Mouse (Mus musculus): ENCODE results near the gene Dnaja1. TPM values are rescaled to one million over a fixed set of nuclear protein-coding genes. Genes with fewer than 3 reads are reported as not detected.

Dnaja1 gene
- total RNA-seq, 2 experiments from 2014 or later, result 314 to 349 TPM

DNA sequence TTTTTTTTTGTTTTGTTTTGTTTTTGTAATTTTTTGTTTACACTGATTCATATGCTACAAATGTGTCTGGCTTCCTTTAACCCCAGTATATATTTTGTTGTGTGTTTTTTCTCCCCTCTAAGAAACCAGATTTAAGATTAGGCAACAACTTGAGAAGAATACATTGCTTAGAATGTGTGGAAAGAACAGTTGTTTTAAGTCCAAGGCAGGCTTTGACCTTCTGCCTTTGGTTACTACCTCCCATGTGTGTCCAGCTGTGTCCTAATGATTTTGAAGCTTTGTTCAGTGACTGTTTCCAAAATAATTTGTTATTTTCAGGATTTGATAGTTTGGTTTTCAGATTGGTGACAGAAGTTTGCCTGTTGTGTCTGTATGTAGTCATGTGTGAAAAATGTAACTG is 9.3 kb downstream of the Dnaja1 start:
- no peak for DNase-seq (ENCODE audit: extremely low spot score in 1 of 2, low spot score in 1 of 2)

GRCm38 (mm10) chr4:40735351-40735750 is 13.4 kb downstream of the Dnaja1 start:
- no peak for DNase-seq (ENCODE audit: extremely low spot score in 1 of 2, low spot score in 1 of 2)

DNA sequence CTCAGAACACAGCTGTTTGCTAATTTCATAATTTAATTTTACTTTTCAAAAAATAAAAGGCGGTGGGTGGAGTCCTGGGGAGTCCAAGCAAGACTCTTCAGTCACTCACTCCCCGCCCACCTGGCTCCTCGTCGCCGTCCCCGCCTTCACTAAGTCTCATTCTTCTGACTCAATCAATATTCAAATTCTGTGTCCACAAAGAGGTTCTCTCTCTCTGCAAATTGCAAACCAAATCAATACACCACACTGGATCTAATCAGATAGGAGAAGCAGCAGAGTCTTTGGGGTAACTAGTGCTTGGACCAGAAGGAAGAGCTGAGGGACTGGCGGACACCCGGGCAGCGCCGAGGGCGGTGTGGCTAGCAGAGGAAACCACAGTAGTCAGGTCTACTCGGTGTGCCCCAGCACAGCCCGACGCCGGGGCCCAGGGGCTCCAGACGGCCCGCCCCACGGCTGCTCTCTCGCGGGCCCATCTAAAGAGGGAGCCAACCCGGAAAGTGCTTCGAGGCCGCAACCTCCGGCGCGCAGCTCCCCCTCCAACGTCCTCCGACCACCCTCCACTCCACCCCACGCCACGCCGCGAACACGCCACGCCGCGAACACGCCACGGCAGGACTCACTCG is 35.3 kb downstream of the Dnaja1 start:
- DNase-seq (ENCODE audit: extremely low spot score in 1 of 2, low spot score in 1 of 2), result no peak

- peak; percentile 93 to 98 for DNase-seq (ENCODE audit: extremely low spot score in 1 of 2, low spot score in 1 of 2)
Observed at GRCm38 (mm10) chr4:40757780-40758420, 36.0 kb downstream of the Dnaja1 start, which contains the start of gene Smu1. TSS of gene Smu1 (minus strand) at chr4:40757923.

- DNase-seq (ENCODE audit: extremely low spot score in 1 of 2, low spot score in 1 of 2), result no peak
Observed at GRCm38 (mm10) chr4:40759876-40760275, 37.9 kb downstream of the Dnaja1 start.

- peak; percentile 24 to 55 for DNase-seq (ENCODE audit: extremely low spot score in 1 of 2, low spot score in 1 of 2)
Observed at GRCm38 (mm10) chr4:40774279-40775259, 52.6 kb downstream of the Dnaja1 start.

GRCm38 (mm10) chr4:40776416-40776815 is 54.5 kb downstream of the Dnaja1 start:
- DNase-seq (ENCODE audit: extremely low spot score in 1 of 2, low spot score in 1 of 2), result no peak

GRCm38 (mm10) chr4:40777116-40777515 is 55.2 kb downstream of the Dnaja1 start:
- no peak for DNase-seq (ENCODE audit: extremely low spot score in 1 of 2, low spot score in 1 of 2)

DNA sequence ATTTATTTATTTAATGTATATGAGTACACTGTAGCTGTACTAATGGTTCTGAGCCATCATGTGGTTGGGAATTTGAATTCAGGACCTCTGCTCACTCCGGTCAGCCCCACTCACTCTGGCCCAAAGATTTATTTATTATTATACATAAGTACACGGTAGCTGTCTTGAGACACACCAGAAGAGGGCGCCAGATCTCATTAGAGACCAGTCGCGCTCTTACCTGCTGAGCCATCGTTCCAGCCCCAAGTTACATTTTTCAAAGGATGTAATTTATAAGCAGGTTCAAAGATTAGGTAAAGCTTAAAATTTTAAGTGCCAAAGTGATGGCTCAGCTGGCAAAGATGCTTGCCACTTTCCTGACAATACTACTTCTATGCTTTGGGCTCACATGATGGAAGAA is 56.7 kb downstream of the Dnaja1 start:
- peak in 1 of 2 experiments; percentile 33 for DNase-seq (ENCODE audit: extremely low spot score in 1 of 2, low spot score in 1 of 2)

- DNase-seq (ENCODE audit: extremely low spot score in 1 of 2, low spot score in 1 of 2), result no peak
Observed at GRCm38 (mm10) chr4:40781143-40781542, 59.2 kb downstream of the Dnaja1 start.

DNA sequence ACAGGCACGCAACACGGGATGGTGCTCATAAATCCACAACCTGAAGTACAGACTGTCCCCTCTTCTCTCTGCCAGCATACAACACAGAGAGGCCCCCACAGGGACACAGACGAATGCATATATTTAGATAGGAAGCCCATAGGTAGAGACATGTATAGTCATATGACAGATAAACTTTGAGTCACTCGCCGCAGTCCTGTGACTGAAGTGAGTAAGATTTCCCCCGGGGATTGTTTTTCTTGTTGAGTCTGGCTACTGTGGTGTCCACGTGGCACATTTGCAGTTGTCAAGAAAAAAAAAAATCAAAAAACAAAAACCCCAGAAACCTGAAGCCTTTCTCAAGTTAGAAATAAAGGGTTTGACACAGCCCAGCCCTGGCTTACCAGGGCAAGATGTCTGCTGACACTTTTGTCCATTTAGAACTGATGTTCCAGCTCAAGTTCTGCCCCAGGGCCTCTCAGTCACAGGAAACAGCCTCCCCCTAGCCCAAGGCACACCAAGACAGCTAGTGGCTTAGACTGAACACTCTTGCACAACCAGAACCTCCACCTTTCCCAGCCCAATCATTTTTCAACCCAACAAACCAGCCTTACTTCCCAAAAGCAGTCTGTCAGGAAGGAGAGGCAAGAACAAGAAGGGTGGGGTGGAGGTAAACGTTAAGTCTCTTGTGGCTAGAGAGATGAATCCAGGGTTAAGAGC is 60.0 kb downstream of the Dnaja1 start:
- no peak for DNase-seq (ENCODE audit: extremely low spot score in 1 of 2, low spot score in 1 of 2)

- DNase-seq (ENCODE audit: extremely low spot score in 1 of 2, low spot score in 1 of 2), result no peak
Observed at GRCm38 (mm10) chr4:40783049-40783448, 61.1 kb downstream of the Dnaja1 start.

- no peak for DNase-seq (ENCODE audit: extremely low spot score in 1 of 2, low spot score in 1 of 2)
Observed at GRCm38 (mm10) chr4:40784556-40785169, 62.7 kb downstream of the Dnaja1 start.

GRCm38 (mm10) chr4:40785620-40786166 is 63.7 kb downstream of the Dnaja1 start:
- DNase-seq (ENCODE audit: extremely low spot score in 1 of 2, low spot score in 1 of 2), result no peak

- DNase-seq (ENCODE audit: extremely low spot score in 1 of 2, low spot score in 1 of 2), result no peak
Observed at GRCm38 (mm10) chr4:40786578-40786977, 64.6 kb downstream of the Dnaja1 start.

Small RNA genes within 50 kb of the gene (microRNA-seq; reads per million reads assigned to microRNA genes)
- gene Mir207, result 0.40 to 0.55 reads per million in 2 experiments

Other genes with a start within 250 kb of the Dnaja1 start
- 1 to 10 TPM; 6.0 to 8.4 TPM for gene Tmem215, start 250.0 kb upstream of the Dnaja1 start, total RNA-seq (2021)
- 10 to 100 TPM; 24.2 to 24.7 TPM for gene Aptx, start 19.0 kb upstream of the Dnaja1 start, total RNA-seq (2021)
- 10 to 100 TPM; 45.3 to 52.6 TPM for gene Smu1, start 35.8 kb downstream of the Dnaja1 start, total RNA-seq (2021)
- 1 to 10 TPM; 6.7 to 8.3 TPM for gene B4galt1, start 131.9 kb downstream of the Dnaja1 start, total RNA-seq (2021)
- gene Spink4, start 197.9 kb downstream of the Dnaja1 start, total RNA-seq (2021), result not detected
- 100 to 1,000 TPM; 144 to 165 TPM for gene Bag1, start 226.1 kb downstream of the Dnaja1 start, total RNA-seq (2021)
- 10 to 100 TPM; 79.7 to 92.7 TPM for gene Chmp5, start 226.3 kb downstream of the Dnaja1 start, total RNA-seq (2021)
- 10 to 100 TPM; 64.7 to 71.8 TPM for gene Nfx1, start 248.8 kb downstream of the Dnaja1 start, total RNA-seq (2021)

Measured in layer of hippocampus, postnatal 25 days (tissue).